Mouse (Mus musculus) A20 (cell line): Measurements from ENCODE around the gene Rgs13.
"Not testable (repeated sequence)": the region's sequence is repeated elsewhere in the genome, so short reads cannot be mapped to it uniquely, and the experiment has no call there.

Experiments used
- DNase-seq: peaks from one replicate; pipeline ENCODE4 v3.0.0-alpha.2; 2011; ENCODE audit warnings: low read depth, low spot score

Gene Rgs13

GRCm38 (mm10) chr1:144152184-144152525 is 25.0 kb downstream of the Rgs13 start:
- no peak for DNase-seq

- no peak for DNase-seq
Observed at GRCm38 (mm10) chr1:144151401-144152183, 25.6 kb downstream of the Rgs13 start.

GRCm38 (mm10) chr1:144149997-144150396 is 27.2 kb downstream of the Rgs13 start:
- no peak for DNase-seq

- DNase-seq: not testable (repeated sequence)
Observed at GRCm38 (mm10) chr1:144141398-144141797, 35.8 kb downstream of the Rgs13 start.

DNA sequence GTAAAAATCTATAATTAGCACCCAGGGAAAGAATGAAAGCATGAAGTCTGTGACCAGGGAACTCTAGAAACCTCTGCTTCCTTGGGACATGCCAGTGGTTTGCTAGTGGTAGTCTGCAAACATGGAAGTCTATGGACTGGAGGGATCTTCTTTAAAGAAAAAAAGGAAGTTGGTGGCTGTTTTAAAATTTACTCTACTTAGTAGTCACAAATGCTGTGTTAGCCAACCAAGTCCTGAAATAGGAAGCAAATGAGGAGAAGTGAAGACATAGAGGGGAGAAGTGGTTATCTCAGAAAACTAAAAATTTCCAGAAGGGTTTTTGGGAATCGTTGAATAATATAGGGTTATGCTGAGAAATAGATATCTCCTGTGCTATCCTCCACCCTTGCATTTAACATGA is 37.3 kb downstream of the Rgs13 start:
- no peak for DNase-seq

- no peak for DNase-seq
Observed at GRCm38 (mm10) chr1:144127965-144128364, 49.2 kb downstream of the Rgs13 start.

- no peak for DNase-seq
Observed at GRCm38 (mm10) chr1:144120042-144120441, 57.1 kb downstream of the Rgs13 start.

DNA sequence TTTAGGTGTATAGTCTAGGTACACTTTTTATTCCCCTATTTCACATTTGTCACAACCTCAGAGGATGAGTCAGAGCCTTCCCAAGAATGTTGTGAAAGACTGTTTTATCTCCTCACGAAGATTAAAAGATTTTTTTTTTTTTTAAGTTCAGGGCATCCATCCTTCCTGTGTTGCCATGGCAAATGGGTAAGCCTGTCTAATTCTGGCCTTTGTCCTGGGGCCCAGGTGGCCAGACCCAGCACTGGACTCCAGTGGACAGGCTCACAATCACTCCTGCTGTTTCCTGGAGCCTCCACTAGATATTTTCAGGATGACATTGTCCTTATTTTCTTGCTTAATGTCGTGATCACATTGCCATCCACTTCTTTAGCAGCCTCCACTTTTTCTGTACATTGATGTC is 57.7 kb downstream of the Rgs13 start:
- DNase-seq: no peak

GRCm38 (mm10) chr1:144115848-144116727 is 61.1 kb downstream of the Rgs13 start:
- DNase-seq: no peak

DNA sequence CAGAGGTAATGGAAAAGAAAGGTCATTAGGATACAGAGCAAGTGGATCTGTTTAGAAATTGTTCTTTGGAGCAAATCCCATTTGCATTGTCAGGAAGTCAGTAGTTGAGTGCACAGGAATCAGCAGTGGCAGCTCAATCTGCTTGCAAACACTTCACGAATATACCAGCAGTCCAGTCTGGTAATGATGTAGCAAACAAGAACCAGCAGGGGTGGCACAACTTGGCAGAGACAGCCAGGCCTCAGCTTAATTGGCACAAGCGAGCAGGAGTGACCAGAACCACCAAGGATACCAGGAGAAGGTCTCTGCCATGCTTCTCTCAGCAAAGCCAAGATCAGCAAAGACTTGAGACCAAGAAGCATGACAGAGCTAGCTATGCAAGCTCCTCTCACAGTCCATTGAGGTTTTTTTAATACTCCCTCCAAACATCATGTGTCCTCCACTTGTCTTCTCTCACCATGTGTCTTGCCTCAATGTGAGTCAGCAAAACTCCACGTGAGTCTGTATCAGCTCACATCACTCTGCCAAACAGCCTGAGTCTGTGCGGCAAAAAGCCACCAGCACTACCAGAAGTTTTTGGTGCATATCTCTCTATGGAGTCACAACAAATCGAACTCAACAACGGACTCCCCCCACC is 63.6 kb downstream of the Rgs13 start:
- no peak for DNase-seq

DNA sequence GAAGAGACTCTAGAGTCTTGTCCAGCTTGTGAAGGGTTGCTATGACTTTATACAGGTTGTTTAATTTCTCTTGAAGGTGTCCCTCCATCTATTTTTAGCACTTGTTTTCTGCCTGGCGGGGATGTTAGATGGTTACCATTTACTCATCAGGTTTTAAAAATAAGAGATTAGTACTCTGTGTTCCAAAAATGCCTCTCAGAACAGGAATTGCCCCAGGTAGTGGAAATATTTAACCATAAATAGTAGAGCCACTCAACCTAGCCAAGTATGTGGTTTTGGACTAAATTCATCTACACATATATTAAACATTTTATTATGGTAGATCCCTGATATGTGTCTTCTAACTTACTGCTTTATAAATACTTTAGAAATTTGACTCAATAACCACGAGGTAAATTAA is 64.2 kb downstream of the Rgs13 start:
- DNase-seq: no peak

GRCm38 (mm10) chr1:144098587-144099258 is 78.4 kb downstream of the Rgs13 start:
- no peak for DNase-seq

DNA sequence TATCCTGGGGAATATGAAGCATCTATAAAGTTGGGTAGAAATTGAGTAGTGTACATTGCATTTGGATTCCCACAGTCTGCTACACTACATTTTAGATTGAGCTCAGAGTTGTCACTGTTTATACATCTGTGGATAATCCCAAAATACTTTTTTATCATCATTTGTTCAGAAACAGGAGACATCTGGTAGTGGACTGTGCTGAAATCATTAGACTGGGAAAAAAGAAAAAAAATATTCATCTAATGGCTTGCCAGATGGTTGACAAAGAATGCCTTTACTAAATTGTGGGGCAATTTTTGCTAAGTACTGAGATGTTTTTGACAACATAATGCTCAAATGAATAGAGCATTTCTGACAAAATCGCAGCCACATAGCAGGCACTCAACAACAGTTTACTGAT is 86.8 kb downstream of the Rgs13 start:
- no peak for DNase-seq
